Mouse (Mus musculus) yolk sac, embryonic 10.5 days (tissue): ENCODE results near the gene Grn.

Experiments
- DNase-seq: peaks from one replicate; pipeline ENCODE4 v3.0.0-alpha.2; 2017; ENCODE audit warnings: low spot score

The Grn gene

DNA sequence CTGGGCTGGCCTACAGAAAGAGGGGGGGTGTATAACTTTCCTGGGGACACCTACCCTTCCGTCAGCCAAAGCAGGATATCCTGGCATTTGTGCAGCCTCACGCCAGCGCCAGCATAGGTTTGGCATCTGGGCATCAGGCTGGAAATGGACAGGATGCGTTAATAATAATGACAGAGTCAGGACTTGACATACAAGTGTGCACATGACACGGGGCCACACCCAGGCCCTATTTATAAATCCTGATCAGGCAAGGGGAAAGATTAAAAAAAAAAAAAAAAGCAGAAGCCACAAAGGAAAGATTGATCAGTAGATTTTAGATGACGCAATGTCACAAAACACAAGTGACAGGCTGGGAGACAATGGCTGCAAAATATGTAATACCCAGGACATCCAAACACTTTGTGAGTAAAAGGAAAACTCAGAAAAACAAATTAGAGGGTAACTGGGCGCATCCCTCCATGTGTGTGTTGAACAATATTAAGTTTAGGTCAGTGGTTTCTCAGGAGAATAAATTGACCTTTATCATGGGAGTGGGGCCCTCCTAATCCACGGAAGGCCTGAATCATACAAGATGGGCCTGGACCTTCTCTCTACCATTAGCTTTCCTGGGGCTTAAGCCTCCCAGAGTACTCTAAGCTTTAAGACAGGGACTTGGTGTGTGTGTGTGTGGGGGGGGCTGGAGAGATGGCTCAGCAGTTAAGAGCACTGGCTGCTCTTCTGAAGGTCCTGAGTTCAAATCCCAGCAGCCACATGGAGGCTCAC lies 4.4 kb upstream of the Grn start:
- DNase-seq = no peak

- no peak for DNase-seq
Measured at GRCm38 (mm10) chr11:102428981-102429540, 1.1 kb upstream of the Grn start.

DNA sequence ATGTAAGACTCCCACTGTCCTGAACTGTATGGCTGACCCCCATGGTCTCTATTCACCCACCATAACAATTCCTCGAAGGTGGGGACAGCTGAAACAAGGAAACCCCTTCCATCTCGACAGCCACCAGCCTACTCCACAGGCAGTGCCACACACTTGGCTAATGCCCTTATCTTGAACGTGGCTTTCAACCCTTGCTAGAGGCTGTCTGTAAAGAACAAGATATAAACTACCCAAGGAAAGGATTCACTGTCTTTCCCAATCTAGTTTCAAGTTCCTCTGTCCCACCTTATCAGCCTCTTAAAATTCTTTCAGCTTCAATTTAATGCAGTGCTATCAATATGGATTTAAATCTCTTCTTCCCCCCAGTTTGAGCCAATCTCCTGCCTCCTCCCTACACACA lies 564 bp upstream of the Grn start:
- no peak for DNase-seq

DNA sequence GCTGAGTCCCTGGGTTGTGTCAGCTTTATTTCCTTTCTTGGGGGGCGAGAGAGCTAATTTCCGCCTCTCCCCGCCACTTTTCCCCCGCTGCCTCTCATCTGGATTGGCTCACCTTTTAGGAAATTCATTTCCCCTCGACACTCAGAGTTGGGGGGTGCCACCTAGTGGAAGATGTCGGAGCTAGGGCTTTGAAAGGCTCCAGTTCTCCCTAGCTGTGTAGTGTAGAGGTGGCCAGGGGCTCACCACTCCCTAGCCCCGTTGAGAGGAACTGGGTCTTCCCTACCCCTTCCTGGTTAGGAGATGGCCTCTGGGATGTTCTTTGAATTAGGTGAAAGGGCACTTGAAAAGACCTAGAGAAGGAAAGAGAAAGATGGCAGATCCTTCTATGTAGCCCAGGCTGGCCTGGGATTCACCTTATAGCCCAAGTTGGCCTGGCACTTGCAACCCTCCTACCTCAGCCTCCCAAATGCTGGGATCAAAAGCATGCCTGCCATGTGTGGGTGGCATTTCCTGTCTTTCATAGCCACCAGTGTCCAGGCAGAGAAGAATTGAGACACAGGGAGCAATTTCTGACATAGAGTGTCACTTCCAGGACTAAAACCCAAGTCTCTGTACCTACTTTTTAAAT lies 1.0 kb downstream of the Grn start:
- DNase-seq = peak; percentile 77

GRCm38 (mm10) chr11:102431728-102432114 lies 1.6 kb downstream of the Grn start:
- DNase-seq = no peak

GRCm38 (mm10) chr11:102432115-102432843 lies 2.2 kb downstream of the Grn start:
- DNase-seq = no peak

- no peak for DNase-seq
Measured at GRCm38 (mm10) chr11:102432896-102433295, 2.8 kb downstream of the Grn start.

GRCm38 (mm10) chr11:102433866-102434265 lies 3.8 kb downstream of the Grn start:
- no peak for DNase-seq

DNA sequence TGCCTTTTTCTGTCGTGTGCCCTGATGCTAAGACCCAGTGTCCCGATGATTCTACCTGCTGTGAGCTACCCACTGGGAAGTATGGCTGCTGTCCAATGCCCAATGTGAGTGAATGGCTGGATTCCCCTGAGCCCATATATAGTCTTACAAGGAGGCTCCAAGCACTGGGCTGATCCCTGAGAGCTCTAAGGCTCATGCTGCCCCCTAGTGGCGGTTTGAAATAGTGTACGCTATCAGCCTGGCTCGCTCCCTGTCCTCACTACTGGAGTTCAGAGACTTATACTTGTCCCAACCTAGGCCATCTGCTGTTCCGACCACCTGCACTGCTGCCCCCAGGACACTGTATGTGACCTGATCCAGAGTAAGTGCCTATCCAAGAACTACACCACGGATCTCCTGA lies 4.3 kb downstream of the Grn start:
- DNase-seq = peak; percentile 74

GRCm38 (mm10) chr11:102434816-102435705 lies 4.9 kb downstream of the Grn start:
- no peak for DNase-seq

DNA sequence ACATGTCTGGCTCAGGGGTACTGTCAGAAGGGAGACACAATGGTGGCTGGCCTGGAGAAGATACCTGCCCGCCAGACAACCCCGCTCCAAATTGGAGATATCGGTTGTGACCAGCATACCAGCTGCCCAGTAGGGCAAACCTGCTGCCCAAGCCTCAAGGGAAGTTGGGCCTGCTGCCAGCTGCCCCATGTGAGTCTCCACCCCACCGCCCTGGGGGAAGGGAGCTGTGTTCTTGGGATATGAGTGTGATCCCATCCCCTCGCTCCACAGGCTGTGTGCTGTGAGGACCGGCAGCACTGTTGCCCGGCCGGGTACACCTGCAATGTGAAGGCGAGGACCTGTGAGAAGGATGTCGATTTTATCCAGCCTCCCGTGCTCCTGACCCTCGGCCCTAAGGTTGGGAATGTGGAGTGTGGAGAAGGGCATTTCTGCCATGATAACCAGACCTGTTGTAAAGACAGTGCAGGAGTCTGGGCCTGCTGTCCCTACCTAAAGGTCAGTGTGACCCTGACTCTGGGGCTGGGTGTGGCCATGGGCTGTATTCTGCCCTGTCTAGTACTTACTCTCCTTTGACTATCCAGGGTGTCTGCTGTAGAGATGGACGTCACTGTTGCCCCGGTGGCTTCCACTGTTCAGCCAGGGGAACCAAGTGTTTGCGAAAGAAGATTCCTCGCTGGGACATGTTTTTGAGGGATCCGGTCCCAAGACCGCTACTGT lies 5.8 kb downstream of the Grn start:
- no peak for DNase-seq

GRCm38 (mm10) chr11:102436471-102436790 lies 6.3 kb downstream of the Grn start:
- DNase-seq = no peak

DNA sequence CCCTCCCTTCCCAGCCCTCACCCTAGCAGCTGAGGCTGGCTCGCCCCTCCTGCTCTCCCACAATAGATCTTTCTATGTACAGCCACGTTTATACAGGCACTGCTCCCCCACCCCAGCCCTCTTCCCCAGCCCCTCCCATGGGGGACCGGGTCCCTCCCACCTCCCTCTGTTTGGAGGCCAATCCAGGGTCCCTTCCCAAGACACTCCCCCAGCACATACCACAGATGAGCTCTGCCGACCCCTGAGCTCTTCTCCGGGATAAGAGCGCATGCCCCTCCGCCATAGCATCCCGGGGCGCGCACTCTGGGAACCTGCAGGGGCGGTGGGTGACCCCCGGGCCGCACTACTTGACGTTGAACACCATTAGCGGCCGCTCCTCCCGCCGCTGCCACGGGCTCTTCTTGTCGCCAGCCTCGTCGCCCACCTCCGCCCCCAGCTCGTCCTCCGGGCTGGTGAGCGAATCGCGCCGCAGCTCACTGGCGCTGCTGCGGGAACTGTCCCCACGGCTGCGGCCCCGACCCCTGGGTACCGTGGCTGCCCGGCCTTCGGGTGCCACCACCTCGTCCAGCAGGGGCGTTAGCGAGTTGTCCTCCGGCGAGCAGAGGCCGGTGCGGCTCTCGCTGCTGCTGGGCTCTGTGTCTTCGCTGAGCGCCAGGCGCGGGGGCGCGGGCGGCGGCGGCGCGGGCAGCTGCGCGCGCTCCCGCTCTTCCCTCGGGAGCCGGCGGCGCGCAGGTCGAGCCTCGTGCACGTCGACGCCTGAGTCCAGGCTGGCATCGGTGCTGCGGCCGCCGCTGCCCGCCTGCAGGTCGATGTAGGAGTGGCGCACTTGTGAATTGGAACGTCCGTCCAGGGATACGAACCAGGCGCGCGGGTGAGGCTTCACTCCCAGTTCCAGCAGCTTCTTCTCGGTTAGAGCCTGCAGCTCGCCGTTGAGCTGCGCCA lies 7.3 kb downstream of the Grn start:
- peak; percentile 53 for DNase-seq

GRCm38 (mm10) chr11:102438212-102439092 lies 8.3 kb downstream of the Grn start:
- peak; percentile 83 for DNase-seq

GRCm38 (mm10) chr11:102439093-102440082 lies 9.3 kb downstream of the Grn start:
- no peak for DNase-seq

DNA sequence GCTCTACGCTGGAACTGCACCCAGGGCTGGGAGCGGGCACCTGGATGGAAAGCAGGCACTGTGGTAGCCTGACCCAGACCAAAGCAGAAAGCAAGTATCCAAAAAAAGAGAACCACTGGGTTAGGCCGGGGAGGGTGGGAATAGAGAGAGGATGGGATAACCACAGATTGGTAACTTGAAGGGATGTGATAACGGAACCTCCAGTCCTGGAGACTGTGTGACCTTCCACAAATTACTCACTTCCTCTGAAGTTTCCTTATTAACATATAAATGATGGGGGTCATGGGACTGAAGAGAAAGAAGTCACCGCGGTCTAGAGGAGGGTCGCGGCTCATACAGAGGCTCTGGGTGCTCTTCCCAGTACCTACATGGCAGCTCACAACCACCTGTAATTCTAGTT lies 10.1 kb downstream of the Grn start:
- DNase-seq = no peak

- no peak for DNase-seq
Measured at GRCm38 (mm10) chr11:102441434-102441833, 11.3 kb downstream of the Grn start.

- no peak for DNase-seq
Measured at GRCm38 (mm10) chr11:102442089-102442488, 12.0 kb downstream of the Grn start.
